Comparison of ENCODE assay signal across 14 mouse cellular contexts in genomic region chr16:22075829-22076619, GRCm38 (mm10).
DNase-seq lines count a peak whose midpoint lies in the region; ATAC-seq lines count a peak whose summit lies in the region.
"Had no signal": no experiment of that assay in that cellular context is flagged by ENCODE, and none has a peak within 500 bp of the region (broad histone marks: within the 10 kb centered on the region; RNA-seq: fewer than 3 reads in every experiment).

No protein-coding gene starts in this region.

- H3K27ac ChIP-seq in forebrain, embryonic 11.5 days (ENCODE audit: low read depth, low read length) = no peak overlapping the region
- no peak overlapping the region for H3K27ac ChIP-seq in forebrain, embryonic 16.5 days (ENCODE audit: low read length)
- H3K27ac ChIP-seq in hindbrain, embryonic 12.5 days = no peak overlapping the region
- H3K27ac ChIP-seq: heart, embryonic 10.5 days; kidney, postnatal 0 days; limb, embryonic 12.5 days had no signal

- H3K4me3 ChIP-seq in forebrain, embryonic 11.5 days (ENCODE audit: low read depth, low read length) = no peak overlapping the region
- H3K4me3 ChIP-seq in forebrain, embryonic 16.5 days (replicated peaks; ENCODE audit: low read length) = no peak overlapping the region
- H3K4me3 ChIP-seq in hindbrain, embryonic 12.5 days = no peak overlapping the region
- H3K4me3 ChIP-seq: heart, embryonic 10.5 days; limb, embryonic 12.5 days had no signal

- no peaks in the 10 kb centered on the region for H3K27me3 ChIP-seq in forebrain, embryonic 11.5 days (ENCODE audit: control insufficient read depth, insufficient read depth, low read length)
- H3K27me3 ChIP-seq in forebrain, embryonic 16.5 days (replicated peaks; ENCODE audit: control insufficient read depth, insufficient read depth, low read length) = no peaks in the 10 kb centered on the region
- H3K27me3 ChIP-seq in hindbrain, embryonic 12.5 days = no peaks in the 10 kb centered on the region
- H3K27me3 ChIP-seq: limb, embryonic 12.5 days had no signal

- no peaks in the 10 kb centered on the region for H3K4me1 ChIP-seq in forebrain, embryonic 11.5 days (replicated peaks; ENCODE audit: control insufficient read depth, insufficient read depth, low read length)
- H3K4me1 ChIP-seq in forebrain, embryonic 16.5 days (replicated peaks; ENCODE audit: control insufficient read depth, insufficient read depth, low read length) = no peaks in the 10 kb centered on the region
- peaks cover 7% of the 10 kb centered on the region for H3K4me1 ChIP-seq in hindbrain, embryonic 12.5 days
- H3K4me1 ChIP-seq: limb, embryonic 12.5 days had no signal

- 0 out of 2 replicates have a peak, but pooled peaks have one; percentile 39 for ATAC-seq in forebrain, embryonic 11.5 days (replicated peaks; ENCODE audit: low FRiP score)
- no peak for ATAC-seq in forebrain, embryonic 16.5 days
- peak; percentile 61 for ATAC-seq in hindbrain, embryonic 12.5 days (ENCODE audit: low FRiP score)

- no peak overlapping the region for H3K9ac ChIP-seq in forebrain, embryonic 11.5 days (ENCODE audit: low read length)
- no peak overlapping the region for H3K9ac ChIP-seq in forebrain, embryonic 16.5 days (replicated peaks; ENCODE audit: low read depth, low read length)
- no peak overlapping the region for H3K9ac ChIP-seq in hindbrain, embryonic 12.5 days
- H3K9ac ChIP-seq: limb, embryonic 12.5 days; lung, embryonic 14.5 days had no signal

- DNase-seq in forebrain, embryonic 11.5 days (ENCODE audit: low spot score) = no peak
- peak; percentile 46 for DNase-seq in thymus, postnatal 4 days
- DNase-seq in thymus, postnatal 10 days (ENCODE audit: low spot score in 2 of 2) = no peak
- no peak for DNase-seq in spleen, postnatal 4 days (ENCODE audit: low spot score in 2 of 2)
- DNase-seq in layer of hippocampus, postnatal 36 days = no peak
- no peak for DNase-seq in right cerebral cortex, postnatal 4 days
- DNase-seq: cerebellum, adult 9-10 months; spleen, adult 18-20 months had no signal

- no peaks in the 10 kb centered on the region for H3K9me3 ChIP-seq in forebrain, embryonic 11.5 days (ENCODE audit: control insufficient read depth, low read length)
- no peaks in the 10 kb centered on the region for H3K9me3 ChIP-seq in forebrain, embryonic 16.5 days (ENCODE audit: control insufficient read depth, low read length)
- no peaks in the 10 kb centered on the region for H3K9me3 ChIP-seq in hindbrain, embryonic 12.5 days (replicated peaks)
- H3K9me3 ChIP-seq: heart, embryonic 10.5 days; limb, embryonic 12.5 days had no signal

- no peak overlapping the region for H3K4me2 ChIP-seq in forebrain, embryonic 11.5 days (ENCODE audit: low read depth, low read length, severe bottlenecking)
- no peak overlapping the region for H3K4me2 ChIP-seq in forebrain, embryonic 16.5 days (ENCODE audit: low read length)
- no peak overlapping the region for H3K4me2 ChIP-seq in hindbrain, embryonic 12.5 days (replicated peaks)
- H3K4me2 ChIP-seq: limb, embryonic 12.5 days; lung, embryonic 14.5 days had no signal

- H3K36me3 ChIP-seq in forebrain, embryonic 11.5 days (ENCODE audit: control insufficient read depth, insufficient read depth, low read length) = peaks cover 8% of the 10 kb centered on the region
- H3K36me3 ChIP-seq in forebrain, embryonic 16.5 days (ENCODE audit: control insufficient read depth, insufficient read depth) = peaks cover 4% of the 10 kb centered on the region; the same call in 1 of the 2 replicates
- peaks cover 83% of the 10 kb centered on the region for H3K36me3 ChIP-seq in hindbrain, embryonic 12.5 days

- 22% methylated on average over 5 of the region's 5 CpGs for WGBS in forebrain, embryonic 11.5 days
- 7% methylated on average over 5 of the region's 5 CpGs for WGBS in forebrain, embryonic 16.5 days
- 16% methylated on average over 5 of the region's 5 CpGs for WGBS in hindbrain, embryonic 12.5 days
